ENCODE assay signal across 10 mouse cellular contexts in genomic region chr13:46911018-46911419, GRCm38 (mm10). TPM values are rescaled to one million over a fixed set of nuclear protein-coding genes. Genes with fewer than 3 reads are reported as not detected.
DNase-seq lines count a peak whose midpoint lies in the region; ATAC-seq and TF ChIP-seq lines count a peak whose summit lies in the region.
"Had no signal": no experiment of that assay in that cellular context is flagged by ENCODE, and none has a peak within 500 bp of the region (broad histone marks: within the 10 kb centered on the region; RNA-seq: fewer than 3 reads in every experiment).

No protein-coding gene starts in this region.

- intact Hi-C loops in heart, postnatal 14 days (cut with DNase I) = no loop called here

- H3K36me3 ChIP-seq in heart, embryonic 10.5 days = peaks cover 5% of the 10 kb centered on the region; the same call in 1 of the 2 replicates
- no peaks in the 10 kb centered on the region for H3K36me3 ChIP-seq in stomach, embryonic 16.5 days (ENCODE audit: control insufficient read depth, insufficient read depth, low read length)
- H3K36me3 ChIP-seq in stomach, postnatal 0 days (ENCODE audit: control insufficient read depth, insufficient read depth, low read length) = no peaks in the 10 kb centered on the region
- peaks cover 18% of the 10 kb centered on the region for H3K36me3 ChIP-seq in heart, embryonic 13.5 days

- no peaks in the 10 kb centered on the region for H3K27me3 ChIP-seq in heart, embryonic 10.5 days (ENCODE audit: insufficient read depth, poor library complexity, severe bottlenecking)
- no peaks in the 10 kb centered on the region for H3K27me3 ChIP-seq in stomach, embryonic 16.5 days (ENCODE audit: control insufficient read depth, insufficient read depth, low read length)
- no peaks in the 10 kb centered on the region for H3K27me3 ChIP-seq in stomach, postnatal 0 days (ENCODE audit: control insufficient read depth, insufficient read depth, low read length)
- H3K27me3 ChIP-seq in heart, embryonic 13.5 days (replicated peaks) = no peaks in the 10 kb centered on the region

- no peak overlapping the region for H3K4me3 ChIP-seq in heart, embryonic 10.5 days
- H3K4me3 ChIP-seq in stomach, embryonic 16.5 days (replicated peaks; ENCODE audit: low read length) = no peak overlapping the region
- H3K4me3 ChIP-seq in stomach, postnatal 0 days (ENCODE audit: low read depth, low read length) = no peak overlapping the region
- H3K4me3 ChIP-seq in heart, embryonic 13.5 days = no peak overlapping the region

- no peaks in the 10 kb centered on the region for H3K9me3 ChIP-seq in heart, embryonic 10.5 days
- H3K9me3 ChIP-seq in stomach, embryonic 16.5 days (replicated peaks; ENCODE audit: control insufficient read depth, low read length) = no peaks in the 10 kb centered on the region
- H3K9me3 ChIP-seq in stomach, postnatal 0 days (ENCODE audit: control insufficient read depth, low read length) = no peaks in the 10 kb centered on the region
- no peaks in the 10 kb centered on the region for H3K9me3 ChIP-seq in heart, embryonic 13.5 days

- ATAC-seq in stomach, embryonic 16.5 days (ENCODE audit: insufficient read depth, low FRiP score) = peak; percentile 44; the same call in 1 of the 2 replicates
- no peak for ATAC-seq in stomach, postnatal 0 days (ENCODE audit: low FRiP score, low TSS enrichment)
- no peak for ATAC-seq in heart, embryonic 13.5 days (ENCODE audit: extremely low read depth, insufficient number of reproducible peaks, low FRiP score, low TSS enrichment)
- ATAC-seq: forebrain, postnatal 0 days had no signal

- H3K9ac ChIP-seq in stomach, embryonic 16.5 days (ENCODE audit: low read length) = no peak overlapping the region
- no peak overlapping the region for H3K9ac ChIP-seq in stomach, postnatal 0 days (ENCODE audit: low read length)
- H3K9ac ChIP-seq in heart, embryonic 13.5 days = peak overlapping the region; percentile 42
- H3K9ac ChIP-seq: forebrain, postnatal 0 days had no signal

- H3K4me1 ChIP-seq in heart, embryonic 10.5 days = peaks cover 74% of the 10 kb centered on the region
- peaks cover 6% of the 10 kb centered on the region; the same call in 1 of the 2 replicates for H3K4me1 ChIP-seq in stomach, embryonic 16.5 days (ENCODE audit: control insufficient read depth, insufficient read depth, low read length)
- peaks cover 2% of the 10 kb centered on the region; the same call in 1 of the 2 replicates for H3K4me1 ChIP-seq in stomach, postnatal 0 days (replicated peaks; ENCODE audit: control insufficient read depth, insufficient read depth)
- H3K4me1 ChIP-seq in heart, embryonic 13.5 days = peaks cover 85% of the 10 kb centered on the region

- TF ChIP-seq EP300 in stomach, postnatal 0 days (optimal IDR thresholded peaks at IDR 0.05) = no peak

- peak overlapping the region; percentile 86 for H3K27ac ChIP-seq in heart, embryonic 10.5 days
- no peak overlapping the region for H3K27ac ChIP-seq in stomach, embryonic 16.5 days (ENCODE audit: low read length)
- H3K27ac ChIP-seq in stomach, postnatal 0 days (replicated peaks) = no peak overlapping the region
- H3K27ac ChIP-seq in heart, embryonic 13.5 days (replicated peaks) = peak overlapping the region; percentile 90
- H3K27ac ChIP-seq: macrophage had no signal

- DNase-seq in heart, embryonic 10.5 days (ENCODE audit: low spot score) = no peak
- DNase-seq in heart, postnatal 14 days = no peak
- DNase-seq in stomach, postnatal 0 days (ENCODE audit: low spot score) = no peak
- DNase-seq in gastrocnemius, postnatal 25 days = no peak
- no peak for DNase-seq in spleen, postnatal 36 days (ENCODE audit: low spot score in 2 of 2)
- no peak for DNase-seq in ovary, postnatal 14 days (ENCODE audit: low spot score)
- DNase-seq: forebrain, postnatal 0 days had no signal

- 64% methylated on average over 11 of the region's 11 CpGs for WGBS in heart, embryonic 10.5 days
- WGBS in stomach, embryonic 16.5 days = 40% methylated on average over 11 of the region's 11 CpGs
- WGBS in stomach, postnatal 0 days = 39% methylated on average over 11 of the region's 11 CpGs
- 43% methylated on average over 11 of the region's 11 CpGs for WGBS in heart, embryonic 13.5 days

- H3K4me2 ChIP-seq in stomach, embryonic 16.5 days (ENCODE audit: low read depth, low read length) = no peak overlapping the region
- H3K4me2 ChIP-seq in stomach, postnatal 0 days (replicated peaks; ENCODE audit: low read depth) = no peak overlapping the region
- H3K4me2 ChIP-seq in heart, embryonic 13.5 days = peak overlapping the region; percentile 8; the same call in 1 of the 2 replicates

- no peak for TF ChIP-seq CTCF in stomach, postnatal 0 days (IDR thresholded peaks at IDR 0.05; ENCODE audit: low read depth)

RNA-seq across cellular contexts. Expression of gene Kif13a, which starts 18.6 kb away (rescaled TPM):
- polyA plus RNA-seq in heart, embryonic 10.5 days (2016; fragmentation: Nextera tagmentation; extraction: Ambion mirVana) = 29.1 and 46.4 TPM in 2 replicates
- total RNA-seq in heart, postnatal 14 days (2021) = 100 to 1,000 TPM in 1 of 2 experiments, 10 to 100 TPM in 1; 95.6 to 104 TPM
- 7.9 and 9.1 TPM in 2 replicates for polyA plus RNA-seq in stomach, embryonic 16.5 days (2015; fragmentation: Nextera tagmentation; extraction: Ambion mirVana)
- polyA plus RNA-seq in stomach, postnatal 0 days (2015; fragmentation: Nextera tagmentation; extraction: Ambion mirVana) = 12.8 and 13.5 TPM in 2 replicates
- polyA plus RNA-seq in heart, embryonic 13.5 days (2015; fragmentation: Nextera tagmentation; extraction: Ambion mirVana) = 22.9 and 32.9 TPM in 2 replicates
- 10 to 100 TPM; 66.5 to 70.1 TPM for total RNA-seq in gastrocnemius, postnatal 25 days (2021)

Comparison
In these comparisons a context has a peak if more than half of its experiments do, and no peak if none do; other contexts are left out.
1. H3K27ac ChIP-seq: peak in heart, embryonic 10.5 days (single experiment) and heart, embryonic 13.5 days (single experiment); none in stomach, embryonic 16.5 days (single experiment) and stomach, postnatal 0 days (single experiment).